24 mouse cellular contexts compared by ENCODE assay signal in the genomic region with DNA sequence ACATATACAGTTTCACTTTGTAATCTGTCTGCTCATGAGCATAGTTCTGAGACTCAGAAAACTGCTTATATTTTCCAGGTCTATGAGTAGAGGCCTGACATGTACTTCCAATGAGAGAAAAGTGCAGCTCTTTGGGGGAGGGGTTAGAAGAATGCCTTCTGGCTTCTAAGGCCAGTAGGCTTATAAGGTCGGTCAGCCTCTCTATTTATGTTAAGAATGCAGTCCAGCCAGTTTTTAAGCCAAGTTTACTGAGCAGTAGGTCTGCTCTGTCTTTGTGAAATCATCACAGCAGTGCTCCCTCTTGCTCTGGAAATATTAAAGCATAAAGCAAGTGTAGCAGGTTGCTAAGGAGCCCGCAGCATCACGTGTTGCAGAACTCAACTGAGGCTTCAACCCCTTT. TPM values are rescaled to one million over a fixed set of nuclear protein-coding genes. Genes with fewer than 3 reads are reported as not detected.
DNase-seq lines count a peak whose midpoint lies in the region; ATAC-seq and TF ChIP-seq lines count a peak whose summit lies in the region.
"Had no signal": no experiment of that assay in that cellular context is flagged by ENCODE, and none has a peak within 500 bp of the region (broad histone marks: within the 10 kb centered on the region; RNA-seq: fewer than 3 reads in every experiment).

No protein-coding gene starts in this region.

- 25% methylated on average over 3 of the region's 3 CpGs for WGBS in lung, postnatal 0 days
- WGBS in kidney, embryonic 14.5 days, result 75% methylated on average over 3 of the region's 3 CpGs
- 43% methylated on average over 3 of the region's 3 CpGs for WGBS in stomach, embryonic 15.5 days
- 77% methylated on average over 3 of the region's 3 CpGs for WGBS in midbrain, embryonic 16.5 days

- no peaks in the 10 kb centered on the region for H3K36me3 ChIP-seq in lung, postnatal 0 days (ENCODE audit: insufficient read depth, low read length)
- H3K36me3 ChIP-seq in kidney, embryonic 14.5 days (ENCODE audit: control insufficient read depth, insufficient read depth, low read length), result no peaks in the 10 kb centered on the region
- no peaks in the 10 kb centered on the region for H3K36me3 ChIP-seq in stomach, embryonic 15.5 days
- H3K36me3 ChIP-seq in midbrain, embryonic 16.5 days (ENCODE audit: control insufficient read depth, insufficient read depth, low read length), result no peaks in the 10 kb centered on the region
- H3K36me3 ChIP-seq: heart, embryonic 10.5 days; limb, embryonic 10.5 days; liver, embryonic 15.5 days; midbrain, embryonic 12.5 days had no signal

- peak; percentile 17 for DNase-seq in kidney, adult 11 months
- DNase-seq in kidney, postnatal 10 days, result no peak
- peak; percentile 54 for DNase-seq in lung, postnatal 0 days (ENCODE audit: low spot score)
- no peak for DNase-seq in lung, postnatal 4 days
- no peak for DNase-seq in layer of hippocampus, adult 9-11 months
- DNase-seq: adrenal gland, postnatal 25 days; cerebellum, adult 9-10 months; gastrocnemius, postnatal 10 days; heart, postnatal 4 days; liver; right cerebral cortex, postnatal 14 days; thymus, postnatal 36 days had no signal

- no peak overlapping the region for H3K27ac ChIP-seq in lung, postnatal 0 days (ENCODE audit: low read length)
- no peak overlapping the region for H3K27ac ChIP-seq in kidney, embryonic 14.5 days (ENCODE audit: low read depth, low read length)
- H3K27ac ChIP-seq in stomach, embryonic 15.5 days, result no peak overlapping the region
- no peak overlapping the region for H3K27ac ChIP-seq in midbrain, embryonic 16.5 days (ENCODE audit: low read length)
- H3K27ac ChIP-seq: forebrain, embryonic 13.5 days; heart, embryonic 10.5 days; hindbrain, embryonic 14.5 days; limb, embryonic 10.5 days; liver, embryonic 15.5 days; midbrain, embryonic 12.5 days had no signal

- ATAC-seq in lung, postnatal 0 days, result peak; percentile 73
- peak; percentile 66 for ATAC-seq in kidney, embryonic 14.5 days (ENCODE audit: low FRiP score, low TSS enrichment)
- peak; percentile 58 for ATAC-seq in stomach, embryonic 15.5 days (ENCODE audit: insufficient read depth, low FRiP score, low read depth)
- no peak for ATAC-seq in midbrain, embryonic 16.5 days
- ATAC-seq: CD4-positive, CD25-positive, alpha-beta regulatory T cell, adult 4 months; forebrain, embryonic 13.5 days; inflammation-experienced regulatory T-cells, adult 6 months had no signal

- H3K9ac ChIP-seq in lung, postnatal 0 days (replicated peaks; ENCODE audit: low read depth), result no peak overlapping the region
- no peak overlapping the region for H3K9ac ChIP-seq in kidney, embryonic 14.5 days (ENCODE audit: low read depth, low read length)
- H3K9ac ChIP-seq in stomach, embryonic 15.5 days, result no peak overlapping the region
- no peak overlapping the region for H3K9ac ChIP-seq in midbrain, embryonic 16.5 days (ENCODE audit: low read depth, low read length)
- H3K9ac ChIP-seq: forebrain, embryonic 13.5 days; hindbrain, embryonic 14.5 days; liver, embryonic 15.5 days; midbrain, embryonic 12.5 days had no signal

- H3K27me3 ChIP-seq in lung, postnatal 0 days (replicated peaks; ENCODE audit: insufficient read depth, low read length), result no peaks in the 10 kb centered on the region
- H3K27me3 ChIP-seq in kidney, embryonic 14.5 days (ENCODE audit: control insufficient read depth, insufficient read depth, low read length), result no peaks in the 10 kb centered on the region
- no peaks in the 10 kb centered on the region for H3K27me3 ChIP-seq in stomach, embryonic 15.5 days (replicated peaks)
- no peaks in the 10 kb centered on the region for H3K27me3 ChIP-seq in midbrain, embryonic 16.5 days (ENCODE audit: control insufficient read depth, insufficient read depth, low read depth, low read length)
- H3K27me3 ChIP-seq: forebrain, embryonic 13.5 days; liver, embryonic 15.5 days; midbrain, embryonic 12.5 days had no signal

- TF ChIP-seq EP300 in lung, postnatal 0 days (IDR thresholded peaks at IDR 0.05), result peak; percentile 30; the same call in 1 of the 2 replicates

- no peaks in the 10 kb centered on the region for H3K9me3 ChIP-seq in lung, postnatal 0 days (ENCODE audit: low read length)
- H3K9me3 ChIP-seq in kidney, embryonic 14.5 days (ENCODE audit: control insufficient read depth, low read length), result no peaks in the 10 kb centered on the region
- no peaks in the 10 kb centered on the region for H3K9me3 ChIP-seq in stomach, embryonic 15.5 days
- no peaks in the 10 kb centered on the region for H3K9me3 ChIP-seq in midbrain, embryonic 16.5 days (replicated peaks; ENCODE audit: control insufficient read depth, low read length, poor library complexity, severe bottlenecking)
- H3K9me3 ChIP-seq: forebrain, embryonic 13.5 days; heart, embryonic 10.5 days; limb, embryonic 10.5 days; liver, embryonic 15.5 days; midbrain, embryonic 12.5 days had no signal

- no peaks in the 10 kb centered on the region for H3K4me1 ChIP-seq in lung, postnatal 0 days (ENCODE audit: insufficient read depth, low read depth, low read length)
- H3K4me1 ChIP-seq in kidney, embryonic 14.5 days (ENCODE audit: control insufficient read depth, insufficient read depth, low read length), result no peaks in the 10 kb centered on the region
- peaks cover 4% of the 10 kb centered on the region; the same call in 1 of the 2 replicates for H3K4me1 ChIP-seq in stomach, embryonic 15.5 days
- H3K4me1 ChIP-seq in midbrain, embryonic 16.5 days (ENCODE audit: control insufficient read depth, insufficient read depth, low read length), result no peaks in the 10 kb centered on the region
- H3K4me1 ChIP-seq: forebrain, embryonic 13.5 days; heart, embryonic 10.5 days; limb, embryonic 10.5 days; liver, embryonic 15.5 days; midbrain, embryonic 12.5 days had no signal

- no peak for TF ChIP-seq CTCF in lung, postnatal 0 days (IDR thresholded peaks at IDR 0.05)

- H3K4me3 ChIP-seq in lung, postnatal 0 days (ENCODE audit: low read depth, low read length), result no peak overlapping the region
- H3K4me3 ChIP-seq in kidney, embryonic 14.5 days (ENCODE audit: low read length), result no peak overlapping the region
- H3K4me3 ChIP-seq in stomach, embryonic 15.5 days (replicated peaks), result no peak overlapping the region
- H3K4me3 ChIP-seq in midbrain, embryonic 16.5 days (ENCODE audit: low read depth, low read length), result no peak overlapping the region
- H3K4me3 ChIP-seq: erythroblast, embryonic 14.5 days; forebrain, embryonic 13.5 days; heart, embryonic 10.5 days; limb, embryonic 10.5 days; liver, embryonic 15.5 days; midbrain, embryonic 12.5 days had no signal

- no peak overlapping the region for H3K4me2 ChIP-seq in lung, postnatal 0 days (replicated peaks; ENCODE audit: low read depth, low read length)
- no peak overlapping the region for H3K4me2 ChIP-seq in kidney, embryonic 14.5 days (replicated peaks; ENCODE audit: low read depth, low read length)
- no peak overlapping the region for H3K4me2 ChIP-seq in stomach, embryonic 15.5 days
- no peak overlapping the region for H3K4me2 ChIP-seq in midbrain, embryonic 16.5 days (ENCODE audit: low read length)
- H3K4me2 ChIP-seq: forebrain, embryonic 13.5 days; hindbrain, embryonic 14.5 days; liver, embryonic 15.5 days; midbrain, embryonic 12.5 days had no signal

RNA-seq across cellular contexts. Expression of a gene that starts 53.8 kb away (rescaled TPM):
- polyA plus RNA-seq in lung, postnatal 0 days (2015; fragmentation: Nextera tagmentation; extraction: Ambion mirVana), result 9.6 and 11.2 TPM in 2 replicates
- polyA plus RNA-seq in kidney, embryonic 14.5 days (2014; fragmentation: Nextera tagmentation; extraction: Ambion mirVana), result 14.3 and 25.5 TPM in 2 replicates
- polyA plus RNA-seq in stomach, embryonic 15.5 days (2015; fragmentation: Nextera tagmentation; extraction: Ambion mirVana), result 15.4 and 18.7 TPM in 2 replicates
- 16.5 and 19.0 TPM in 2 replicates for polyA plus RNA-seq in midbrain, embryonic 16.5 days (2015; fragmentation: Nextera tagmentation; extraction: Ambion mirVana)

Comparison
In these comparisons a context has a peak if more than half of its experiments do, and no peak if none do; other contexts are left out.
1. DNase-seq: peak in kidney, adult 11 months (single experiment) and lung, postnatal 0 days (single experiment); none in kidney, postnatal 10 days (single experiment), lung, postnatal 4 days (0 of 2) and layer of hippocampus, adult 9-11 months (single experiment).